ENCODE assay signal across 19 mouse cellular contexts in genomic region chr6:31886931-31887330, GRCm38 (mm10).
DNase-seq lines count a peak whose midpoint lies in the region; ATAC-seq and TF ChIP-seq lines count a peak whose summit lies in the region.
"Had no signal": no experiment of that assay in that cellular context is flagged by ENCODE, and none has a peak within 500 bp of the region (broad histone marks: within the 10 kb centered on the region; RNA-seq: fewer than 3 reads in every experiment).

No protein-coding gene starts in this region.

- DNase-seq in ES-CJ7 (ENCODE audit: low read depth, low spot score): peak; percentile 23
- DNase-seq in MN1 (ENCODE audit: low spot score): peak; percentile 7
- DNase-seq in embryo, embryonic 9.5 days (ENCODE audit: extremely low spot score): peak; percentile 73
- peak; percentile 84 for DNase-seq in neural tube, embryonic 11.5 days (ENCODE audit: low spot score)
- DNase-seq in lung, adult 2 months: no peak
- DNase-seq in gastrocnemius, adult 18-20 months (ENCODE audit: low spot score): no peak
- no peak for DNase-seq in heart, postnatal 4 days
- DNase-seq: adrenal gland, postnatal 36 days; cerebellum, adult 9-11 months; forebrain, postnatal 0 days; gastrocnemius, postnatal 10 days; heart, adult 2 months; kidney, adult 8-10 months; midbrain, embryonic 14.5 days; right cerebral cortex, postnatal 14 days had no signal

- H3K36me3 ChIP-seq in neural tube, embryonic 11.5 days (ENCODE audit: control insufficient read depth, insufficient read depth, low read length): no peaks in the 10 kb centered on the region
- H3K36me3 ChIP-seq: embryonic facial prominence, embryonic 13.5 days; liver, embryonic 12.5 days had no signal

- no peak for TF ChIP-seq POLR2A in lung, adult 2 months (IDR thresholded peaks at IDR 0.05; ENCODE audit: borderline replicate concordance, extremely low read depth, low read depth, low read length)

- H3K27ac ChIP-seq in neural tube, embryonic 11.5 days (ENCODE audit: low read depth, low read length): no peak overlapping the region
- H3K27ac ChIP-seq: embryonic facial prominence, embryonic 13.5 days; heart, adult 2 months; liver, embryonic 12.5 days had no signal

- no peak overlapping the region for H3K4me3 ChIP-seq in neural tube, embryonic 11.5 days (ENCODE audit: low read depth, low read length)
- no peak overlapping the region for H3K4me3 ChIP-seq in lung, adult 2 months (replicated peaks; ENCODE audit: extremely low read depth, low read depth, low read length)
- H3K4me3 ChIP-seq: embryonic facial prominence, embryonic 13.5 days; heart, adult 2 months; liver, embryonic 12.5 days; myocyte had no signal

- TF ChIP-seq CTCF in lung, adult 2 months (IDR thresholded peaks at IDR 0.05; ENCODE audit: insufficient read depth, low read length): no peak

- no peak overlapping the region for H3K9ac ChIP-seq in neural tube, embryonic 11.5 days (ENCODE audit: low read length)
- H3K9ac ChIP-seq: embryonic facial prominence, embryonic 13.5 days; forebrain, postnatal 0 days; liver, embryonic 12.5 days had no signal

- no peak overlapping the region for H3K4me2 ChIP-seq in neural tube, embryonic 11.5 days (ENCODE audit: low read depth)
- H3K4me2 ChIP-seq: embryonic facial prominence, embryonic 13.5 days; liver, embryonic 12.5 days had no signal

- ATAC-seq in neural tube, embryonic 11.5 days (ENCODE audit: insufficient read depth, low FRiP score, low TSS enrichment): peak; percentile 55
- ATAC-seq: forebrain, postnatal 0 days; liver, embryonic 12.5 days; lung, postnatal 0 days had no signal

- no peaks in the 10 kb centered on the region for H3K27me3 ChIP-seq in neural tube, embryonic 11.5 days (ENCODE audit: control insufficient read depth, insufficient read depth, low read length)
- H3K27me3 ChIP-seq: embryonic facial prominence, embryonic 13.5 days; liver, embryonic 12.5 days had no signal

- H3K4me1 ChIP-seq in neural tube, embryonic 11.5 days (ENCODE audit: control insufficient read depth, insufficient read depth, low read length): peaks cover 9% of the 10 kb centered on the region
- H3K4me1 ChIP-seq in lung, adult 2 months (ENCODE audit: control insufficient read depth, insufficient read depth, low read length): no peaks in the 10 kb centered on the region
- H3K4me1 ChIP-seq: embryonic facial prominence, embryonic 13.5 days; liver, embryonic 12.5 days had no signal

- no peaks in the 10 kb centered on the region for H3K9me3 ChIP-seq in neural tube, embryonic 11.5 days (ENCODE audit: control insufficient read depth, low read length)
- H3K9me3 ChIP-seq: embryonic facial prominence, embryonic 13.5 days; liver, embryonic 12.5 days had no signal

- 1% methylated on average over 4 of the region's 4 CpGs for WGBS in neural tube, embryonic 11.5 days
- 7% methylated on average over 4 of the region's 4 CpGs for WGBS in lung, adult 2 months

Comparison
In these comparisons a context has a peak if more than half of its experiments do, and no peak if none do; other contexts are left out.
1. DNase-seq: peak in ES-CJ7 (single experiment), MN1 (single experiment), embryo, embryonic 9.5 days (single experiment) and neural tube, embryonic 11.5 days (single experiment); none in lung, adult 2 months (single experiment), gastrocnemius, adult 18-20 months (single experiment) and heart, postnatal 4 days (single experiment).